Mouse (Mus musculus) olfactory bulb, adult 2 months (tissue): ENCODE data around the gene Ptms.

Experiments
- CTCF ChIP-seq: fragments of 200-500 bp; IDR thresholded peaks from 2 replicates; pipeline ENCODE4 v1.5.1; 2012; ENCODE audit warnings: low read depth, mild to moderate bottlenecking, low read length, moderate library complexity; ENCODE audit not compliant: insufficient read depth
- POLR2A ChIP-seq: fragments of 200-500 bp; IDR thresholded peaks from 2 replicates; pipeline ENCODE4 v1.6.1; 2012; ENCODE audit warnings: mild to moderate bottlenecking, low read depth, low read length, moderate library complexity; ENCODE audit not compliant: insufficient read depth

DNA sequence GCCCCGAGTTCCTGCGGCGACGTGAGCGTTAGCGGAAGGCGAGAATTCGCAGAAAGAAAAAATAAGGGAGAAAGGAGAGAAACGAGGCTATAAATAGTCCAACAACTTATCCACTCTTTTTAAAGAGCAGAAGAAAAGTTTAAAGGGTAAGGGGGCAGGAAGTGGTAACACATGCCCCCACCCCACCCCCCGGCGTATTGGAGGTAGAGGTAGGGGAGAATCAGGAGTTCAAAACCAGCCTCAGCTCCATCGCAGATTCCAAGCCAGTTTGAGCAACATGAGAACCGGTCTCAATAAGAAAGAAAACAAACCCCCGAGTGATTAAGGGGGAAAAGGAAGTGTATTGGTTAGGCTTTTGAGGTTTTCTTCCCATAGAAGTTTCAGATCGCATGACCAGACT is 45.8 kb upstream of the Ptms start:
- TF ChIP-seq POLR2A, result no peak
- no peak for TF ChIP-seq CTCF
